Mouse (Mus musculus) retina, postnatal 1 day (tissue): ENCODE data around the gene Oprd1.

Source experiments
- DNase-seq: peaks from one replicate; pipeline ENCODE4 v3.0.0-alpha.2; 2012

The Oprd1 gene

GRCm38 (mm10) chr4:132078296-132078714, 66.0 kb downstream of the Oprd1 start:
- DNase-seq, result no peak

- DNase-seq, result no peak
Measured at GRCm38 (mm10) chr4:132077445-132077844, 66.8 kb downstream of the Oprd1 start.

- peak; percentile 88 for DNase-seq
Measured at GRCm38 (mm10) chr4:132076480-132077405, 67.5 kb downstream of the Oprd1 start.

- peak; percentile 40 for DNase-seq
Measured at GRCm38 (mm10) chr4:132075796-132076195, 68.5 kb downstream of the Oprd1 start.

DNA sequence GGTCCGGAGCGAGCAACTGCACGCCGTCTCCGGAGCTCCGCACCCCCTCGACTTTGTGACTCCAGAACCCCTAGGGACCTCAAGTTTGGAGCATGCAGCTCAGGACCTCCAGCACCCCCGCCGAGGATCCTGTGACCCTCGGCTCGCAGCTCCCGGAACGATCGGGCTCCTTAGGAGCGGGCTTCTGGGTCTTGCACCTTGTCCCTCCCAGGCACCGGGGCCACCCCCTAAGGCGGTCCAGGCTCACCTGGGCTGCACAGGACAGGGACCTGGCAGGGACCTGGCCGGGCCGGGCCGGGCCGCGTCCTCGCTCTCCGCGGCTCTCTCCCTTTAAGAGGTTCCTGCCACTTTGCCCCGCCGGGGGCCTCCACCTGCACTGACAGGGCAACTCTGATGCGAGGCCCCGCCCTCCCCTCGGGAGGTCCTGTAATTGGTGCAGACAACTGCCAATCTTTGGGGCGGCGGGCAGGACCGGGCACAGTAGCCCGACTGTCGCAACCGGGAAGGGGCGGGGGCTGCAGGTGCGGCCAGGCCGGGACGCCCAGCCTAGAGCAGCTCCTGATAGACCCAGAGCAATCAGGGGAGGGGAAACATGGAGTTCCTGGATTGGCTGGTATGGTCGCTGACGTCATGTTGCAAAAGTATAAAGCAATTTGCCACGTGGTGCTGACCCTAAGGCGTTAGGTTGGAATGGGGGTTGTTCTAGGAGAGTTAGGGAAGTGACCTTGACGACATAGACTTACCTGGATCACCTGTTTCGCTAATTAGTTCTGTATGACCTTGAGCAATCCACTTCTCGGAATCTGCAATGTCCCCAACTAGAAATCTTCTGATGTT, 69.1 kb downstream of the Oprd1 start, which contains the start of gene Epb41:
Gene Epb41, minus strand, starts transcription at position 389 of the 837 bp plus-strand sequence.
- DNase-seq, result peak; percentile 96

DNA sequence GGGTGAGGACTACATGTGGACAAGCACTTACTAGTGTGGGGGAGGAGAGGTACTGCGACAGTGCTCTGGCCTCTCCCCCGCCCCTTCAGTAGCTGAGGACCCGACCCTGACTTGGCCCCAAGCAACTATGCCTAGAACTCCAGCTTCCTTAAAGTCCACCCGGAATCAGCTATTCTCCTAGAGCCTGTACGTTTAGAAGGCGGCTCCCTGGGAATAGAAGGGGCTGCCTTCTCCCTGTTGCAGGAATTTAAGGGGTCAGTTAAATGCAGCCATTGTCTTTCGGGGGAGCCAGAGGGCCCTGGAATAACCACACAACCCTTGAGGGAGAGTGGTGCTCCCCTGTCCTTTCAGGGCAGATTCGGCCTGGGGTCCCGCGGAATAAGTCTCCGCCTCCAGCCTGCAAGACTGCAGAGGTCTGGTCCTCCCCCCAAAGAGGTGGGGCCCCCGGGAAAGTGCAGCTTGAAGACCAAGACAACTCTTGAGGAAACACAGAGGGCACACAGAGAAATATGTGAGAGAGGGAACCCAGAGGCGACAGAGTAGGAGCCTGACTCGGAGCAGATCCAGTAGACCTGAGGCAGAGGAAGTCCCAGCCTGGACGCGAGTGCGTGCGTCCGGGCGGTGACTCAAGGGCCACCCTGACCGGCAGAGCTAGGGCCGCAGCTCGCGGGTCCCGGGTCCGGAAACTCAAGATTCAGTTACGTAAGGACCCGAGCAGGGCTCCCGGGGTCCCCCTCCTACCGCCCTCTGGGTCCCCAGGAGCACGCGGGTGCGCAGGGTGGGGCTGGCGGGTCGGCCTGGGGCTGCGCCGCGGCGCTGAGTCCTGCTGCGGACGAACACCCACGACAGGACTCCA, 70.0 kb downstream of the Oprd1 start, which contains the start of gene Gm10300:
Gene Gm10300, plus strand, starts transcription at position 621 of the 856 bp plus-strand sequence.
- DNase-seq, result peak; percentile 51

GRCm38 (mm10) chr4:132072946-132073345, 71.3 kb downstream of the Oprd1 start:
- no peak for DNase-seq

GRCm38 (mm10) chr4:132072156-132072555, 72.1 kb downstream of the Oprd1 start:
- DNase-seq, result no peak

- DNase-seq, result no peak
Measured at GRCm38 (mm10) chr4:132071674-132072073, 72.6 kb downstream of the Oprd1 start.

DNA sequence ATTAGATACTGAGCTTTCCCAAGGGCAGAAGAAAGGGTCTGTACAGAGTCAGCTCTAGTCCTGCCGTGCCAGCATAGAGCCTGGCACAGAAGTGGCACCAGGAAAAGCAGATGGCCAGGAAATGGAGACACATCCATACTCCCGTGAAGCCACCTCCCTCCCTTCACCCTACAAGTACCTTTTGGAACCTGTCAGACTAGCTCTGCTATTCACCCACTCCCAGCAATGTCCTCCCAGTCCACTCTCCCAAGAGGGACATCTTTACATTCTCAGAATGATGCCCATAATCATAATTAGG, 76.4 kb downstream of the Oprd1 start:
- DNase-seq, result no peak

GRCm38 (mm10) chr4:132067112-132067937, 77.0 kb downstream of the Oprd1 start:
- no peak for DNase-seq

- DNase-seq, result no peak
Measured at GRCm38 (mm10) chr4:132066101-132066773, 78.0 kb downstream of the Oprd1 start.

DNA sequence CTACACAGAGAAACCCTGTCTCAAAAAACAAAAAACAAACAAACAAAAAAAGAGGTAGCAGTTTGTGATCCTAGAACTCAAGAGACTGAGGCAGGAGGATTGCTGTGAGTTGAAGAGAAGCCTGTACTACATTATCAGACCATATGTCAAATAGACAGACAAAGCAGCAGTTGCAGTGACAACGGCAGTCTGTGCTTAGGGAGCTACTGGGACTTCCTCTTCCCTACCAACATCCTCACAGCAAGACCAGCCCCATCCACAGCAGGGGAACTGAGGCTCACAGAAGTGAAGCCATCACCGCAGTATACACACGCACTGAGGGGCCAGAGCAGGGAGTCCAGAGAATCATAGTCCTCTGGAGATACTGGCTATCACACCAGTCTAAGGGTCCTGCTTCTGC, 78.7 kb downstream of the Oprd1 start:
- no peak for DNase-seq

DNA sequence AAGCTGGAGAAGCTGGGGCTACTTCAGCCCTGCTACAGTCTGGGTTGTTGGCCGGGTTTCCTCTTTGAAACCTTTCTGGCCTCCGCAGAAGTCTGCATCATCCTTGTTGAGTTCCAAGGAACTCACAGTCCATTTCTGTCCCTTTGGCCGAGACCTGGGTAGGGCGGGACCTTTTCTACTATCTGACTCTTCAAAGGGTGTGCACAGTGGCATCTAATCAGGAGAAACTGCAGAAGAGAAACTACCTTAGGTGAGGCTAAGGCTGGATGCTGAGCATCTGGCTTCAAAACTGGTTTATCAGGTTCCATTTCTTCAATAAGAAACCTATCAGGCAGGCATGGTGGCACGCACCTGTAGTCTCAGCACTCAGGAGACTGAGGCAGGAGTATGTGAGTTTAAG, 79.7 kb downstream of the Oprd1 start:
- no peak for DNase-seq

DNA sequence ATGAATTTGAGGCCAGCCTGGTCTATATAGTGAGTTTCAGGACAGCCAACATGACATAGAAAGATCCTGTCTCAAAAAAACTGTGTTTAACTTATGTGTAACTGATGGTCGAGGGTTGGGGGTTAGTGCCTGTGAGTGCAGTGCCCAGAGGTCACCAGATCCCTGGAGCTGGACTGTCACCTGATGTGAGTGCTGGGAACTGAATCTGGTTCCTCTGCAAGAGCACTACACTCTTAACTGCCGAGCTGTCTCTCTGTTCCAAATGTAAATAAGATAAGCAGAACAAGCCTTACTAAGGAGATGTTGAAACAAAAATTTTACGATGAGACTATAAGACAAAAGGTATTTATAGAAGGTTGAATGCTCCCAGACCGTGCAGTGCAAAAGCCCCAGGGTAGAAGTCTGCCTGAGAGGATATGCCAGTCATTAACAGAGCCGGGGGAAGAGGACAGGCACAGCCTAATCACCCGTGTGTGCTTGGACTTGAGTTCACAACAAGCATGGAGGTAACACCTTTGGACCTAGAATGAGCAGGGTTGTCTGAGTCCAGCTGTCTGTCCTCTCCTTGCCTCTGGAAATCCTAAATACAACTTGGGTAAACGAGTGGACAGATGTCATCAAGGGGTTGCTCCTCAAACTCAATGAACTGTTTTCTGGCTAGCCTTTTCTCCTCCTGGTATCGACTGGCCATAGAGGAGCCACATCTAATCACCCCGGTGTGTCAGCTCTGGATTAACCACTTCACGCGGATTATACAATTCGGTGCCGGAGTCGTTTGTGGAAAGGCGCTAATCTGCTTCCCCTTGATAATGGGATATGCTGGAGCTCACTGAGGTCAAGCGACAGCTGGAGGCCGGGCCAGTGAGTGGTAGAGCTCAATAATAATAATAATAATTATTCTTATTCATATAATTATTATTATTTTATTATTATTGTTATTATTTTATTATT, 81.1 kb downstream of the Oprd1 start:
- peak; percentile 83 for DNase-seq

DNA sequence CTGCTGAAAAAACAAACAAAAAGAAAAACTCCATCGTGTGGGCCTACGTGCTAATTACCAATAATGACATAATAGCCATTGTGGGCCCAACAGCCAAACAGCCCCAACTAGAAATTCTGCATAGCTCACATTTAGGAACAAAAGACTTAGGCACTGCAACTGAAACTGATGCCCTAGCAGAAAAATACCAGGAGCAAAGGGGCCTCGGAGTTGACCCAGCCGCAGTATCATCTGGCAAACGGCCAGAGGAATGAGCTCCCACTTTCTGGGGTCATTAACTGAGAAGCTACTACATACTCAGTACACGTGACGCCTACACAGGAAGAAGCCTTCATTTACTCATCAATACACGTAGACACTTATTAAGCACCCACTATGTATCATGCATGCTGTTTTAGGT, 82.0 kb downstream of the Oprd1 start:
- peak; percentile 55 for DNase-seq
